ENCODE assay signal across 13 mouse cellular contexts in the genomic region with DNA sequence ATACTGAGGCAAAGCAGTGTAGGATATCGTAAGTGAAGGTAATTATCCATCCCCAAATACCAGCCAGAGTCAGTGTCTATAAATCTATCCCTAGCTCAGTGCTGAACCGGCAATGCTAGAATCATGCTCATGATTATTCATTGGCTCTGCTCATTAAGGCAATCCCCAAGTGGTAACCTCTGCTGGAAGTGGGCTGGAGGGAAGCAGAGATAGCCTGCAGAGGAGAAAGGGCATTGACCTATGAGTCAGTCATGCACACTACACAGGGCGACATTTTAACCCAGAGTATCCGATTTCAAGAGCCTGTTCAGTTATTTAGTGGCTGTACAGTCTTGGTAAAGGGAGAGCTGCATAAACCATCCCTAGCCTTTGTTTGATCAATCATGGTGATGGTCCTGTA.
DNase-seq lines count a peak whose midpoint lies in the region; ATAC-seq and TF ChIP-seq lines count a peak whose summit lies in the region.
"Had no signal": no experiment of that assay in that cellular context is flagged by ENCODE, and none has a peak within 500 bp of the region (broad histone marks: within the 10 kb centered on the region; RNA-seq: fewer than 3 reads in every experiment).

No protein-coding gene starts in this region.

- H3K36me3 ChIP-seq in heart, embryonic 10.5 days: no peaks in the 10 kb centered on the region
- H3K36me3 ChIP-seq in heart, adult 2 months (ENCODE audit: control insufficient read depth, insufficient read depth, low read length): no peaks in the 10 kb centered on the region
- no peaks in the 10 kb centered on the region for H3K36me3 ChIP-seq in hindbrain, embryonic 14.5 days (replicated peaks; ENCODE audit: control insufficient read depth, insufficient read depth)

- no peak for ATAC-seq in hindbrain, embryonic 14.5 days (ENCODE audit: low FRiP score)
- ATAC-seq: CD4-positive, CD25-positive, alpha-beta regulatory T cell, adult 4 months; Patski had no signal

- no peak overlapping the region for H3K4me3 ChIP-seq in heart, embryonic 10.5 days
- H3K4me3 ChIP-seq in heart, adult 2 months: no peak overlapping the region
- H3K4me3 ChIP-seq in hindbrain, embryonic 14.5 days (replicated peaks; ENCODE audit: low read length): no peak overlapping the region

- H3K4me1 ChIP-seq in heart, embryonic 10.5 days: no peaks in the 10 kb centered on the region
- H3K4me1 ChIP-seq in heart, adult 2 months (ENCODE audit: control insufficient read depth, insufficient read depth, low read length): no peaks in the 10 kb centered on the region
- peaks cover 10% of the 10 kb centered on the region; the same call in 1 of the 2 replicates for H3K4me1 ChIP-seq in hindbrain, embryonic 14.5 days (replicated peaks; ENCODE audit: control insufficient read depth, insufficient read depth, low read length)

- no peaks in the 10 kb centered on the region for H3K27me3 ChIP-seq in heart, embryonic 10.5 days (ENCODE audit: insufficient read depth, poor library complexity, severe bottlenecking)
- no peaks in the 10 kb centered on the region for H3K27me3 ChIP-seq in heart, adult 2 months (ENCODE audit: control insufficient read depth, insufficient read depth, low read length)
- H3K27me3 ChIP-seq in hindbrain, embryonic 14.5 days (ENCODE audit: control insufficient read depth, insufficient read depth, low read length): no peaks in the 10 kb centered on the region
- H3K27me3 ChIP-seq: Patski had no signal

- no peaks in the 10 kb centered on the region for H3K9me3 ChIP-seq in heart, embryonic 10.5 days
- H3K9me3 ChIP-seq in hindbrain, embryonic 14.5 days (ENCODE audit: control insufficient read depth, low read length): no peaks in the 10 kb centered on the region

- 51% methylated on average over 4 of the region's 4 CpGs for WGBS in heart, embryonic 10.5 days
- WGBS in heart, adult 2 months: 45% methylated on average over 4 of the region's 4 CpGs
- 26% methylated on average over 4 of the region's 4 CpGs for WGBS in hindbrain, embryonic 14.5 days

- H3K27ac ChIP-seq in heart, embryonic 10.5 days: no peak overlapping the region
- H3K27ac ChIP-seq in heart, adult 2 months: no peak overlapping the region
- H3K27ac ChIP-seq in hindbrain, embryonic 14.5 days: peak overlapping the region; percentile 23

- TF ChIP-seq POLR2A in heart, adult 2 months (IDR thresholded peaks at IDR 0.05; ENCODE audit: insufficient read depth, low read depth, low read length): no peak

- DNase-seq in heart, embryonic 10.5 days (ENCODE audit: low spot score): peak; percentile 53
- DNase-seq in heart, adult 2 months: no peak
- DNase-seq in embryo, embryonic 11 days: peak; percentile 49
- DNase-seq in hindbrain, embryonic 14.5 days (ENCODE audit: low spot score): no peak
- DNase-seq in neural tube, embryonic 10.5 days (ENCODE audit: extremely low spot score, low spot score): peak; percentile 21
- no peak for DNase-seq in right cerebral cortex, postnatal 14 days
- DNase-seq in spleen, adult 18-20 months: no peak
- DNase-seq in B cell, adult 2 months: no peak
- DNase-seq: cerebellum, postnatal 25 days; kidney, postnatal 36 days; thymus, adult 2 months had no signal

- H3K4me2 ChIP-seq in hindbrain, embryonic 14.5 days (replicated peaks): no peak overlapping the region

- no peaks in the 10 kb centered on the region for H3K79me2 ChIP-seq in heart, adult 2 months (replicated peaks; ENCODE audit: control insufficient read depth, insufficient read depth, low read length)

- no peak for TF ChIP-seq CTCF in heart, adult 2 months (IDR thresholded peaks at IDR 0.05)

- no peak overlapping the region for H3K9ac ChIP-seq in heart, adult 2 months (ENCODE audit: low read depth, low read length)
- H3K9ac ChIP-seq in hindbrain, embryonic 14.5 days: no peak overlapping the region

- intact Hi-C loops in heart, adult 2 months (cut with DNase I): loop anchor here (5.0 kb wide), 1 partner anchor 312 kb away; no protein-coding TSS in a partner anchor

- no peak for TF ChIP-seq EP300 in heart, adult 2 months (IDR thresholded peaks at IDR 0.05; ENCODE audit: insufficient read depth, low read depth, low read length)

Comparison
In these comparisons a context has a peak if more than half of its experiments do, and no peak if none do; other contexts are left out.
1. DNase-seq: peak in heart, embryonic 10.5 days (single experiment), embryo, embryonic 11 days (single experiment) and neural tube, embryonic 10.5 days (single experiment); none in heart, adult 2 months (0 of 2), hindbrain, embryonic 14.5 days (single experiment), right cerebral cortex, postnatal 14 days (single experiment), spleen, adult 18-20 months (0 of 2) and B cell, adult 2 months (0 of 2).